Mouse (Mus musculus) brain, embryonic 14.5 days (tissue): ENCODE data around the gene Lmo2.

Source experiments
- CTCF ChIP-seq: fragments of 200-500 bp; IDR thresholded peaks from 2 replicates; pipeline ENCODE4 v1.5.1; 2012; ENCODE audit warnings: inconsistent platforms, mild to moderate bottlenecking, moderate library complexity, borderline replicate concordance; ENCODE audit not compliant: insufficient read depth, insufficient read length; ENCODE audit errors: extremely low read depth
- POLR2A ChIP-seq: fragments of 200-500 bp; IDR thresholded peaks from 2 replicates; pipeline ENCODE4 v1.6.1; 2012; ENCODE audit warnings: mild to moderate bottlenecking, inconsistent platforms, borderline replicate concordance; ENCODE audit not compliant: poor library complexity, insufficient read depth, insufficient read length, severe bottlenecking; ENCODE audit errors: extremely low read depth

- TF ChIP-seq POLR2A (no peak), CTCF (no peak)
These were observed 919 bp upstream of the Lmo2 start for GRCm38 (mm10) chr2:103956867-103957266.
